Mouse (Mus musculus) MEL (cell line): Measurements from ENCODE around the gene Srsf5.

ENCODE experiments used
- CHD1 ChIP-seq: IDR thresholded peaks from 2 replicates; pipeline ENCODE4 v1.6.1; 2012; ENCODE audit warnings: low read depth, mild to moderate bottlenecking, inconsistent platforms, low read length, improper control_type of control experiment
- EP300 ChIP-seq, 2 experiments: IDR thresholded peaks; 2 replicates each; pipeline ENCODE4 v1.6.1; 2011; ENCODE audit warnings: improper control_type of control experiment in 2 of 2, low read length in 2 of 2, low read depth in 1 of 2, mild to moderate bottlenecking in 1 of 2
- ETS1 ChIP-seq: IDR thresholded peaks from 2 replicates; pipeline ENCODE4 v1.6.1; 2012; ENCODE audit warnings: low read depth, mild to moderate bottlenecking, inconsistent platforms, low read length, improper control_type of control experiment, moderate library complexity
- MYC ChIP-seq: IDR thresholded peaks from 2 replicates; pipeline ENCODE4 v1.6.1; 2011; ENCODE audit warnings: low read depth, mild to moderate bottlenecking, low read length, improper control_type of control experiment, moderate library complexity
- NELFE ChIP-seq: IDR thresholded peaks from 2 replicates; pipeline ENCODE4 v1.6.1; 2011; ENCODE audit warnings: low read depth, low read length, improper control_type of control experiment
- POLR2AphosphoS5 ChIP-seq: IDR thresholded peaks from 2 replicates; pipeline ENCODE4 v1.6.1; 2012; ENCODE audit warnings: low read depth, borderline replicate concordance, mild to moderate bottlenecking, inconsistent platforms, low read length, moderate library complexity, mixed read lengths
- ZNF384 ChIP-seq: IDR thresholded peaks from 2 replicates; pipeline ENCODE4 v1.6.1; 2012; ENCODE audit warnings: low read depth, mild to moderate bottlenecking, inconsistent platforms, low read length, improper control_type of control experiment

- no peak for TF ChIP-seq NELFE
- no peak for TF ChIP-seq POLR2AphosphoS5
- no peak for TF ChIP-seq EP300 (IDR thresholded peaks at IDR 0.05; ENCODE audit: low read depth in 1 of 2, low read length in 2 of 2)
- no peak for TF ChIP-seq ZNF384
- TF ChIP-seq CHD1, result no peak
- no peak for TF ChIP-seq ETS1
- no peak for TF ChIP-seq MYC
Measured at GRCm38 (mm10) chr12:80952526-80952925, 7.2 kb downstream of the Srsf5 start.
